Mouse (Mus musculus) spleen, adult 2 months (tissue): ENCODE results near the gene Acta1. TPM values are rescaled to one million over a fixed set of nuclear protein-coding genes. Genes with fewer than 3 reads are reported as not detected.

Source experiments
- DNase-seq, 2 experiments: peaks; one replicate each; pipeline versions ENCODE4 v3.0.0 to v3.0.0-alpha.2; 2012 to 2021; ENCODE audit warnings: low spot score in 2 of 2, low read depth in 1 of 2
- H3K27ac ChIP-seq: fragments of 200-500 bp; 2 replicates; pipeline ENCODE4 v1.5.1; 2012; ENCODE audit warnings: low read length, inconsistent platforms; ENCODE audit not compliant: insufficient read depth
- H3K27me3 ChIP-seq: fragments of 200-500 bp; 2 replicates; pipeline ENCODE4 v1.6.1; 2012; ENCODE audit warnings: mild to moderate bottlenecking, moderate library complexity, low read length, inconsistent platforms; ENCODE audit not compliant: control insufficient read depth, insufficient read depth
- H3K36me3 ChIP-seq: fragments of 200-500 bp; 2 replicates; pipeline ENCODE4 v1.6.1; 2012; ENCODE audit warnings: mild to moderate bottlenecking, low read length, inconsistent platforms; ENCODE audit not compliant: control insufficient read depth, insufficient read depth
- H3K4me1 ChIP-seq: fragments of 200-500 bp; 2 replicates; pipeline ENCODE4 v1.6.1; 2011; ENCODE audit warnings: inconsistent platforms; ENCODE audit not compliant: control insufficient read depth, insufficient read depth, insufficient read length
- H3K4me3 ChIP-seq: fragments of 200-500 bp; 2 replicates; pipeline ENCODE4 v1.5.1; 2011; ENCODE audit warnings: mild to moderate bottlenecking, inconsistent platforms; ENCODE audit not compliant: insufficient read depth, insufficient read length; ENCODE audit errors: extremely low read depth
- CTCF ChIP-seq: fragments of 200-500 bp; IDR thresholded peaks from 2 replicates; pipeline ENCODE4 v1.5.1; 2011; ENCODE audit warnings: mild to moderate bottlenecking, inconsistent platforms; ENCODE audit not compliant: insufficient read depth, insufficient read length, insufficient replicate concordance; ENCODE audit errors: extremely low read depth
- POLR2A ChIP-seq: fragments of 200-500 bp; IDR thresholded peaks from 2 replicates; pipeline ENCODE4 v1.6.1; 2011; ENCODE audit warnings: low read depth, low read length, inconsistent platforms
- WGBS: fragments of 180-500 bp; shearing (Covaris S2); methylation state at CpG from one replicate; pipeline ENCODE4 v1.1.7; 2018; 5-methylcytosine and 5-hydroxymethylcytosine counted together
- polyA plus RNA-seq: library from polyadenylated mRNA; depleted of rRNA; stranded (reverse); fragments of >200 nt; gene quantifications from 2 replicates; pipeline ENCODE4 v1.2.3, GENCODE M21; 2012; rRNA removed

The Acta1 gene
- 0.54 and 0.98 TPM in 2 replicates for polyA plus RNA-seq

GRCm38 (mm10) chr8:123894502-123895097 is at the start of gene Acta1:
TSS of gene Acta1 (minus strand) at chr8:123894751.
- TF ChIP-seq POLR2A (no peak), CTCF (no peak)
- Histone ChIP-seq H3K4me3 (no peak within 1 kb of the TSS), H3K4me1 (no peaks in the 10 kb centered on the region), H3K27ac (no peak within 1 kb of the TSS), H3K36me3 (peaks cover 1% of the 10 kb centered on the region; the same call in 1 of the 2 replicates), H3K27me3 (peaks cover 8% of the 10 kb centered on the region; the same call in 1 of the 2 replicates)
- no peak for DNase-seq
- 30% methylated on average over 15 of the region's 15 CpGs for WGBS

GRCm38 (mm10) chr8:123929026-123929425 is 34.5 kb upstream of the Acta1 start:
- Histone ChIP-seq H3K36me3 (peaks cover 21% of the 10 kb centered on the region), H3K4me1 (no peaks in the 10 kb centered on the region), H3K4me3 (no peak overlapping the region), H3K27ac (no peak overlapping the region), H3K27me3 (no peaks in the 10 kb centered on the region)
- 95% methylated on average over 7 of the region's 7 CpGs for WGBS
- no peak for DNase-seq
- TF ChIP-seq POLR2A (no peak), CTCF (no peak)

- TF ChIP-seq POLR2A = no peak
- TF ChIP-seq CTCF = no peak
- H3K4me3 ChIP-seq = no peak overlapping the region
- H3K27ac ChIP-seq = no peak overlapping the region
- no peaks in the 10 kb centered on the region for H3K27me3 ChIP-seq
- peaks cover 28% of the 10 kb centered on the region for H3K36me3 ChIP-seq
- H3K4me1 ChIP-seq = no peaks in the 10 kb centered on the region
- DNase-seq = no peak
- WGBS = 91% methylated on average over 3 of the region's 3 CpGs
Observed at GRCm38 (mm10) chr8:123925671-123926070, 31.1 kb upstream of the Acta1 start.

GRCm38 (mm10) chr8:123924719-123925118 is 30.2 kb upstream of the Acta1 start:
- no peak overlapping the region for H3K4me3 ChIP-seq
- no peak overlapping the region for H3K27ac ChIP-seq
- peak; percentile 70 to 79 for DNase-seq
- peaks cover 25% of the 10 kb centered on the region for H3K36me3 ChIP-seq
- WGBS = 20% methylated on average over 2 of the region's 2 CpGs
- no peaks in the 10 kb centered on the region for H3K4me1 ChIP-seq
- no peaks in the 10 kb centered on the region for H3K27me3 ChIP-seq
- peak; percentile 81; the same call in 1 of the 2 replicates for TF ChIP-seq CTCF
- no peak for TF ChIP-seq POLR2A

GRCm38 (mm10) chr8:123914635-123915034 is 20.1 kb upstream of the Acta1 start:
- no peak for DNase-seq
- WGBS = 94% methylated on average over 3 of the region's 3 CpGs

GRCm38 (mm10) chr8:123912265-123912664 is 17.7 kb upstream of the Acta1 start:
- H3K36me3 ChIP-seq = peaks cover 27% of the 10 kb centered on the region
- TF ChIP-seq POLR2A (no peak), CTCF (no peak)
- WGBS = 95% methylated on average over 4 of the region's 4 CpGs
- H3K27me3 ChIP-seq = no peaks in the 10 kb centered on the region
- H3K4me1 ChIP-seq = no peaks in the 10 kb centered on the region
- H3K4me3 ChIP-seq = no peak overlapping the region
- H3K27ac ChIP-seq = no peak overlapping the region
- no peak for DNase-seq

More at GRCm38 (mm10) chr8:123914635-123915034, 20.1 kb upstream of the Acta1 start:
- no peaks in the 10 kb centered on the region for H3K27me3 ChIP-seq
- TF ChIP-seq POLR2A = no peak
- H3K4me3 ChIP-seq = no peak overlapping the region
- H3K27ac ChIP-seq = no peak overlapping the region
- peaks cover 32% of the 10 kb centered on the region for H3K36me3 ChIP-seq
- no peaks in the 10 kb centered on the region for H3K4me1 ChIP-seq

GRCm38 (mm10) chr8:123907604-123908003 is 13.1 kb upstream of the Acta1 start:
- H3K27me3 ChIP-seq = no peaks in the 10 kb centered on the region
- no peak for TF ChIP-seq CTCF
- TF ChIP-seq POLR2A = no peak
- WGBS = 94% methylated on average over 6 of the region's 6 CpGs
- H3K36me3 ChIP-seq = peaks cover 33% of the 10 kb centered on the region
- DNase-seq = no peak
- no peak overlapping the region for H3K27ac ChIP-seq
- no peaks in the 10 kb centered on the region for H3K4me1 ChIP-seq
- H3K4me3 ChIP-seq = no peak overlapping the region
